Mouse (Mus musculus): ENCODE results near the gene Pik3ap1.

Gene Pik3ap1

GRCm38 (mm10) chr19:41369557-41370460, 15.1 kb downstream of the Pik3ap1 start:
- DNase-seq (ENCODE audit: low spot score in 2 of 2), result peak; percentile 22 to 45

DNA sequence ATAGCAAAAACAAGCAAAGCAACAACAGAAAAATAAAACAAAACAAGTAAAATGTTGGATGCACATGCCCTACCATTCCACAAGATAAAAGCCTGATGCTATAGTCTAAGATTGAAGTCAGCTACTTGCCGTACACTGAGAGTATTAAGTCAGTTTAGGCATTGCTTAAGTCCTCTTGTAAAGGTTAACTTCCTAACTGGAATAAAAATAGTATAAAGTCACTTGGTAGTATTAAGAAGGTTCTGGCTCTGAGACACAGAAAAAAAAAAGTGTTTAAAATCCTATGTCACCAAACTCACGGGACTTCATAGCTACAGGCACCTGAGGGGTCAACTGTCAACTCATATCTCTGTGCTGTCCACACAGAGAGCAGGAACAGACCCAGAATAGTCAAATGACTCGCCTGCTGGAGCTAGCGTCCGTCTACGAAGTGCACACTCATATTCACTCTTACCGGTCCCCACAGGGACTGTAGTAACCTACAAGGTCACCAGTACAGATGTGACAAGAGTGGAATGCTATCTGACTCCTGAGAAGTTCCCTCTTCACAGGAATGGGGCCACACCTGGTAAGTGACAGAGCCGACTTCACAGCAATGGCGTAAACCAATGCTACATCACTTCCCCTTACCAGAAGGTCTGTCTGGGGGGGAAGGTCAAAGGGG, 17.9 kb downstream of the Pik3ap1 start:
- peak in 1 of 2 experiments; percentile 30 for DNase-seq (ENCODE audit: low spot score in 2 of 2)

GRCm38 (mm10) chr19:41366192-41366853, 18.6 kb downstream of the Pik3ap1 start:
- peak; percentile 43 to 46 for DNase-seq (ENCODE audit: low spot score in 2 of 2)

GRCm38 (mm10) chr19:41365570-41365969, 19.3 kb downstream of the Pik3ap1 start:
- peak in 1 of 2 experiments; percentile 44 for DNase-seq (ENCODE audit: low spot score in 2 of 2)

DNA sequence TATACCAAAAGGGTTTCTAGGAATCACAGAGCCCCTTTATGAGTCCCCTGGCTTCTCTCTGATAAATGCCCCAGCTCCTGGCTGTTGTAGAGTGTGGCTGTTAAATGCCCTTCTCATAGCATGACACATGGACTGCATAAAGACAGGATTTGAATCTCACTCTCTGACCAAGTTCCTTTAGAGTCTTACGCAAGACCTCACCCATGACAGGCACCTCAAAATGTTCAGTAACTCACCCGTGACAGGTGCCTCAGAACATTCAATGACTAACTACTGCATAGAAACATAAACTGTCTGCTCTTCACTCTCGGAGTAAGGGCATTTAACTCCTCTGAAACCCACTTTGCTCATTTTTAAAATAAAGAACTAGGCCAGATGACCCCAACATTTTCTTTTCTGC, 20.4 kb downstream of the Pik3ap1 start:
- peak; percentile 32 to 51 for DNase-seq (ENCODE audit: low spot score in 2 of 2)

DNA sequence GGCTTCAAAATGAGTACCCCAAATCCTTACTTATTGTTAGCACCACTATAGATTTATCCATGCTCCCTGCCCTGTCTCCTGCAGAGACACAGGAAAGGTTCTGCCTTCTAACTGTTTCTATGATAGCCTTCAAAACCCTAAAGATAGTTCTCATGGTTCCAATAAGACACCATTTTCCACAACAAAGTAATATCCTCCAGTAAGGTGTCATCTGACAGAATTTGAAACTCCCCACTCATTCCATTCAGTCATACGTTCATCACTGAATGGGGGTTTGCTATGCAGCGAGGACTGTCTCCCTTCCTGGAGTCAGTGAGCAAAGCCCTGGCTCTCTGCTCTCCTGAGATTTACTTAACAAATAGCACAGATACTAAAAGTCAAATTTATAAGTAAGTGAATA, 21.9 kb downstream of the Pik3ap1 start:
- no peak for DNase-seq (ENCODE audit: low spot score in 2 of 2)

- peak; percentile 67 to 68 for DNase-seq (ENCODE audit: low spot score in 2 of 2)
Measured at GRCm38 (mm10) chr19:41360459-41360858, 24.4 kb downstream of the Pik3ap1 start.

DNA sequence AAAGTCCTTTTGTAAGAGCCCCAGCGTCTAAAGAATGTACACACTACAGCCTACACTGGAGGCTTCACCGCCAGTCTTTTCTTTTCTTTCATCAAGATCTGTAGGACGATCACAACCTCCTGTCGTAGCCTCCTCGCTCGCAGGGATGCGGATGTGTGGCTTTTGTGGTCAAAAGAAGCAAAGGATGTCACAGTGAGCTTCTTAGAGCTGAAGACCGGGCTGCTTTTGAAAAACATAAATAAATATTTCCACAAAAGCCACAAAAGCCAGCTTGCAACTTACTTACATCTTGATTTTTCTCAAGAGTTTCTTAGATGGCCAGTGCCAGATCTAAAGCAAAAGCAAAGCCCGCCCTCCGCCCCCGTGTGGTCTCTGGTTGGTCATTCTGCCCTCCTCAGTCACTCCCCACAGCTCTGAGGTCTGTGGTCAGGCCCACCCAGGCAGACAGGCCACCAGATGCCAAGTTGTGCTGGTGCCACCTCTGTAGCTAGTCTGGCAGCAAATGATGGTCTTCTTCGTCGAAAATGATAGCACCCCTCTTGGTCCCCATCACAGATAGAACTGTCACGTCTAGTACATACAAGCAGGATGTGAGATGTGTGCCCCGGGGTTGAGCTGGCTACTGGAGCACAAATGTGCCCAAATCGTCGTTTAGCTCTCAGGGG, 30.5 kb downstream of the Pik3ap1 start:
- peak; percentile 74 to 84 for DNase-seq (ENCODE audit: low spot score in 2 of 2)

GRCm38 (mm10) chr19:41349624-41350023, 35.3 kb downstream of the Pik3ap1 start:
- DNase-seq (ENCODE audit: low spot score in 2 of 2), result no peak

DNA sequence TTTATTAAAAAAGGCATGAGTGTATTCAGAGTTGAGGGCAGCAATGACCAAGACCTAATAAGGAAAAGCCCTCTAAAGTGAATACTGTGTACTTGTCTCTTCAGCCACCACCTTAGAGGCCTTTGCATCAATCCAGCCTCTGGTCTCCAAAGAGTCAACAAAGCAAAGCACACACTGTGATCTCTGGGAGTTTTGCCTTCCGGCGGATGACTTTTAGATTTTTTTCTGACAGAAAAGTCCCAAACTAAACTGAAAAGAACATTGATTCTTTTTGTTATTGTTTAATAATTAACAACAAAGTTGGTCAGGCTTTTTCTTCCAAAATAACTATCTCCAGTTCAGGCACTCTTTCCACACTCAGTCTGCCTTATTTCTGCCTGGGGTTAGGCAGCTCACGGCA, 36.7 kb downstream of the Pik3ap1 start:
- no peak for DNase-seq (ENCODE audit: low spot score in 2 of 2)

DNA sequence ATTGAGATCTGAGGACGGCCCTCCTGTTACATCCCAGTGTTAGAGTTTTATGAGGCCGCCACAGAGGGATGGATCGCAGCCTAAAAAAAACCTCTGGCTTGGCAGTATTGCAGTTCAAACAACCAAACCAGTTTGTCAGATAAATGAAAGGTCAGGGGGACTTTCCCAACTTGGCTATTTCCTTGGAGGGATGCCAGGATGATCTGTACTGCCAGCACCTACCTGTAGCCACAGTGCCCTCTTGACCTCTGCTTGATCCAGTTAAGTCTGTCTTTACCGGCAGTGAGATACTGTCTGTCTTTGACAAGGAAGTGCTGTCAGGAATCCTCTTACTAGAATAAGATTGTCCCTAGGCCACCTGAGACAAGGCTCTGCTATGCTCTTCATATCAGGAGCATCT, 37.6 kb downstream of the Pik3ap1 start:
- DNase-seq (ENCODE audit: low spot score in 2 of 2), result no peak

DNA sequence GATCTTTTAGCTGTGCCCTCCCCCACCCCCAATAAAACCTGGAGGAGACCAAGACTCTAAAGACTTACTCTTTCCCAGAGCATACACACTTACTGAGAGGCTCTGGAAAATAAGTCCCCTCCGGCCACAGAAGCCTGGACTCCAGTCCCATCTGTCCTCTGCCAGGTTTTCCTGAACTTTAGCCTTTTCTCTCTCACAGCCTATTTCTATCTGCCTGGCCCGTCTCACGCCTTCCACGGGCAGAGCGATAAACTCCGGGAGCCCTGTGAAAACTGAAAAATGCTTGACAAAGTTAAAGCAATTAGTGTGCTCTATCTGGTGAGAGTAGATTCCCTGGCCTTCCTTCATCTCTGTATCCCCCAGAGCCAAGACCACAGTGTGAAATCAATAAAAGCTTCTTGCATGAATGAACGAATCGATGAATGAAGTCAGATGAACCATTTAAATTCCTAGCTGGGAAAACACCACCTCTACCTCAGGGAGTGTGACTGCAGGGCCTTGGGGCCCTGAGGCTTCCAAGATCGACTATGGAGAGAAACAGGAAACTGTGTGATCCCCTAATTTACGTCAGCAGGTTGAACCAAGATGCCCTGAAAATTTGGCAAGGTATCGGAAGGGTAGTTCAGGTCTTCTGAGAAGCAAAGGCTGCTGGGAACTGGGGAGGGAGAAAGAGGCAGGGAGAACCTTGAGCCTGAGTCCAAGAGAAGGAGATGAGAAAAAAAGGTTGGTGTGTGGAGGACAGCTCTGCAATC, 38.6 kb downstream of the Pik3ap1 start:
- no peak for DNase-seq (ENCODE audit: low spot score in 2 of 2)

GRCm38 (mm10) chr19:41345028-41345741, 39.7 kb downstream of the Pik3ap1 start:
- DNase-seq (ENCODE audit: low spot score in 2 of 2), result peak; percentile 64 to 84

- peak in 1 of 2 experiments; percentile 21 for DNase-seq (ENCODE audit: low spot score in 2 of 2)
Measured at GRCm38 (mm10) chr19:41344666-41345027, 40.3 kb downstream of the Pik3ap1 start.

DNA sequence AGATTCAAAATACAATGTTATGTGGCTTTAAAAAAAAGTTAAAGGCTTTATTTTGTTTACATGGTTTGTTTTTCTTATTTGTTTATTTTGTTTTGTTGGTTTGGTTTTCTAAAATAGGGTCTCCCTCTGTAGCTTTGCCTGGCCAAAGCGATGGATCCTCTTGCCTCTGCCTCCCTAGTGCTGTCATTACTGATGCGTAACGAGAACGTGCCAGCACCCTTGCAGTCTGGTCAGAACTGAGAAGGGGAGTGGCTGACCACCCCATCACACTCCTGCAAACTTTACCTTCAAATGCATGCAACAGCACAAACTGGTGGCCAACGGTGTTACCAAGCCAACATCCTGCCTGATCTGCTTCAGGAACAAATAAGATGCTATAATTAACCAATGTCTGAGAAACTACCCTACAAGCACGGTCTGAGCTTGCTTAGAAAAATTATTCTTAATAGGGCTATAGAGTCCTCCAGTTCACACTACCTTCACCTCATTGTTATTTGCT, 42.3 kb downstream of the Pik3ap1 start:
- DNase-seq (ENCODE audit: low spot score in 2 of 2), result peak; percentile 70 to 80

- DNase-seq (ENCODE audit: low spot score in 2 of 2), result no peak
Measured at GRCm38 (mm10) chr19:41341677-41342076, 43.2 kb downstream of the Pik3ap1 start.

DNA sequence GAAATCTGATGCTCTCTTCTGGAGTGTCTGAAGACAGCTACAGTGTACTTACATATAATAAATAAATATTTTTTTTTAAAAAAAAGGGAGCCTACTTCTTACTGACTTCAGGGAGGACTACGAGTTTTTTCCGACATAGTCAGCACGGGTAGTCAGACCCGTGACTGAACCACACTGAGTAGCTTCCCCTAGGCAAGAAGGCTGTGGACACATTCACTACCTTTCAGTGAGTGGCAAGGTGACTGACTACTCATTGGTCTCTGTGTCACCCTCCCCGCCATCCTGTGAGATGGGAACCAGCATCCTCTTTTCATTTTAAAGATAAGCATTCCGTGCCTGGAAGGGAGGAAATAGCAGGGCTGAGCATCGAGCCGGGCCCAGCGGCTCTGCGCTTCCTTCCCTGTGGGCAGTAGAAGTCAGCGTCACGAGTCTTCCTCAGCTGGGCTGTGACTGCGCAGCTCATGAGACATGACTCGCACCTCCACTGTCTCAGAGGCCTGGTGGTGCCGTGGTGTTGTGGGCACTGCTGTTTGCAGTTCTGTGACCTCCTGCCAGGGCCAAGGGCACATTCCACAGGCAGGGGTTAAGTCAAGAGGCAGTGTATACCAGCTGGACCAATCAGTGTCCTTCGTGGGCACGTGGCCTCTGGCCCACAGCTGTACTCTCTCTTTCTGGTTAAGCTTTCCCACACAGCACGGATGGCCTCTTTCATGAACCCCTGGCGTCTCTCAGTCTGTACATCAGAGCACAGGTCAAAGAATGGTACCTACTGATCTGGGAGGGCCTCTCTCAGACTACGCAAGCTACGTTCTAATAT, 45.7 kb downstream of the Pik3ap1 start:
- peak; percentile 90 for DNase-seq (ENCODE audit: low spot score in 2 of 2)

GRCm38 (mm10) chr19:41338379-41338778, 46.5 kb downstream of the Pik3ap1 start:
- peak in 1 of 2 experiments; percentile 39 for DNase-seq (ENCODE audit: low spot score in 2 of 2)

DNA sequence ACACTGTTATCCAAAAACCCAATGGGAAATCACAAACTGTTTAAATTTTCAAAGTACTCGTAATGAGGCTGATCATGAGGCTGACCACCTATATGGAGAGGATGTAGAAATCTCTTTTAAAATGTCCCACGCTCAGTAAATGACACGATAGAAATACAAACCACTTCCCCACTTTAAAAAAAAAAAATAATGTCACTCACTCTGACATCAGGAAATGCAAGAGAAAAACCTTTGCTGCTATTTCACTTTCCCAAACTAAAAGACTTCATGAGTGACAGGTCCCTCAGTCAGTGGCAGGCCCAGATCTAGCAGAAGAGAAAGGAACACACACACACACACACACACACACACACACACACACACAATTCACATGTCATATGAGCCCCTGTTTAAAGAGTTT, 49.2 kb downstream of the Pik3ap1 start:
- DNase-seq (ENCODE audit: low spot score in 2 of 2), result peak in 1 of 2 experiments; percentile 21
